In the genomic region with DNA sequence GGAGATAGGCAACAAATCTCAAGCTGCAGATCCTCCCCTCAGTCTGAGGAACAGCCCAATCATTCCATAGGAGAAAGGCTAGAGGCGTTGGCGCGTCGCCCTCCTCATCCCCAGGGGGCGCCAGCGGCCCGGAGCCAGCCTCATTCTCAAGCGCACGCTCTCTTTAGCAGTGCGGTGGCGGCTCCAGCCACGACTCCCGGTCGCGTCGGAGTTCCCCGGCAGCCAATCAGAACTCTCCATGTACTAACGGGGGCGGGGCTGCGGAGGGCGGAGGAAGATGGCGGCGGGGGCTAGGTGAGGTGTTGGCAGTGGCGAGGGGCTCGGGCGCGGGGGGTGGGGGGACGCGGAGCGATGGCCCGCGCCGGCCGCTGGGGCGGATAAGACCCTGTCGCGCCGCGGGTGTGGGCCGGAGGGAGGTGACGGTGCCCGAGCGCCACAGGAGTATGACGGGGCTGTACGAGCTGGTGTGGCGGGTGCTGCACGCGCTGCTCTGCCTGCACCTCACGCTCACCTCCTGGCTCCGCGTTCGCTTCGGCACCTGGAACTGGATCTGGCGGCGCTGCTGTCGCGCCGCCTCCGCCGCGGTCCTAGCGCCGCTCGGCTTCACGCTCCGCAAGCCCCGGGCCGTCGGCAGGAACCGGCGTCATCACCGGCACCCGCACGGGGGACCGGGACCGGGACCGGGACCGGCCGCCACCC, we compare ENCODE assay signal across 8 mouse cellular contexts. TPM values are rescaled to one million over a fixed set of nuclear protein-coding genes. Genes with fewer than 3 reads are reported as not detected.
DNase-seq lines count a peak whose midpoint lies in the region; ATAC-seq and TF ChIP-seq lines count a peak whose summit lies in the region.

Gene Nus1, plus strand, starts transcription at position 249 of the 699 bp plus-strand sequence.

- H3K4me3 ChIP-seq in E14TG2a.4 (replicated peaks; ENCODE audit: low read length) = peak within 1 kb of the TSS; percentile 99
- peak within 1 kb of the TSS; percentile 96 for H3K4me3 ChIP-seq in forebrain, embryonic 13.5 days
- H3K4me3 ChIP-seq in liver, postnatal 0 days (ENCODE audit: low read depth, low read length) = peak within 1 kb of the TSS; percentile 99
- peak within 1 kb of the TSS; percentile 56 for H3K4me3 ChIP-seq in neural tube, embryonic 14.5 days (ENCODE audit: low read depth, low read length)

- H3K4me1 ChIP-seq in E14TG2a.4 (replicated peaks; ENCODE audit: low read depth, low read length) = peaks cover 43% of the 10 kb centered on the region
- H3K4me1 ChIP-seq in forebrain, embryonic 13.5 days = peaks cover 34% of the 10 kb centered on the region
- peaks cover 27% of the 10 kb centered on the region for H3K4me1 ChIP-seq in liver, postnatal 0 days (ENCODE audit: insufficient read depth)
- peaks cover 12% of the 10 kb centered on the region for H3K4me1 ChIP-seq in neural tube, embryonic 14.5 days (ENCODE audit: control insufficient read depth, insufficient read depth, low read length)

- intact Hi-C loops in heart, postnatal 10 days (cut with DNase I) = loop anchor here (2.0 to 10.0 kb wide), 3 partner anchors 33 to 277 kb away; partner anchors contain the start of gene Slc35f1

- peak; percentile 94 for DNase-seq in c-Kit-positive CD71-positive TER-119-positive erythroid progenitor cells, embryonic 14.5 days (ENCODE audit: low spot score)
- peak; percentile 98 for DNase-seq in heart, postnatal 10 days
- DNase-seq in large intestine, adult 2 months (ENCODE audit: low read depth, low spot score) = peak; percentile 76
- peak; percentile 97 for DNase-seq in liver, postnatal 0 days
- DNase-seq in testis, postnatal 10 days (ENCODE audit: low spot score) = peak; percentile 98

- peak; percentile 48 for TF ChIP-seq CTCF in E14TG2a.4 (conservative IDR thresholded peaks at IDR 0.05; ENCODE audit: low read length)
- TF ChIP-seq CTCF in liver, postnatal 0 days (IDR thresholded peaks at IDR 0.05; ENCODE audit: low read depth) = peak; percentile 99

- peak within 1 kb of the TSS; percentile 92 for H3K9ac ChIP-seq in forebrain, embryonic 13.5 days
- H3K9ac ChIP-seq in liver, postnatal 0 days (replicated peaks) = peak within 1 kb of the TSS; percentile 96
- H3K9ac ChIP-seq in neural tube, embryonic 14.5 days (replicated peaks; ENCODE audit: low read depth, low read length) = peak within 1 kb of the TSS; percentile 69

- WGBS in forebrain, embryonic 13.5 days = 1% methylated on average over 52 of the region's 79 CpGs
- under 1% methylated on average over 77 of the region's 79 CpGs for WGBS in large intestine, adult 2 months
- 3% methylated on average over 70 of the region's 79 CpGs for WGBS in liver, postnatal 0 days (ENCODE audit: insufficient replicate concordance)
- 1% methylated on average over 68 of the region's 79 CpGs for WGBS in neural tube, embryonic 14.5 days

- peaks cover 22% of the 10 kb centered on the region for H3K36me3 ChIP-seq in E14TG2a.4 (ENCODE audit: insufficient read depth, low read length)
- no peaks in the 10 kb centered on the region for H3K36me3 ChIP-seq in forebrain, embryonic 13.5 days (ENCODE audit: poor library complexity, severe bottlenecking)
- H3K36me3 ChIP-seq in liver, postnatal 0 days (replicated peaks; ENCODE audit: insufficient read depth, low read length) = no peaks in the 10 kb centered on the region; the same call in 1 of the 2 replicates
- no peaks in the 10 kb centered on the region for H3K36me3 ChIP-seq in neural tube, embryonic 14.5 days (ENCODE audit: control insufficient read depth, insufficient read depth, low read length)

- peak within 1 kb of the TSS; percentile 74 for H3K4me2 ChIP-seq in forebrain, embryonic 13.5 days
- peak within 1 kb of the TSS; percentile 93 for H3K4me2 ChIP-seq in liver, postnatal 0 days (ENCODE audit: low read depth, low read length)
- H3K4me2 ChIP-seq in neural tube, embryonic 14.5 days (ENCODE audit: low read depth, low read length) = peak within 1 kb of the TSS; percentile 86

- peak; percentile 99 for ATAC-seq in forebrain, embryonic 13.5 days
- peak; percentile 96 for ATAC-seq in liver, postnatal 0 days
- peak; percentile 99 for ATAC-seq in neural tube, embryonic 14.5 days (ENCODE audit: low read depth)

- peaks cover 7% of the 10 kb centered on the region; the same call in 1 of the 2 replicates for H3K27me3 ChIP-seq in E14TG2a.4 (ENCODE audit: insufficient read depth, low read length)
- H3K27me3 ChIP-seq in forebrain, embryonic 13.5 days = peaks cover 5% of the 10 kb centered on the region
- H3K27me3 ChIP-seq in liver, postnatal 0 days (ENCODE audit: insufficient read depth, low read length) = no peaks in the 10 kb centered on the region
- H3K27me3 ChIP-seq in neural tube, embryonic 14.5 days (ENCODE audit: control insufficient read depth, insufficient read depth, low read length) = no peaks in the 10 kb centered on the region

- H3K27ac ChIP-seq in forebrain, embryonic 13.5 days = peak within 1 kb of the TSS; percentile 94
- H3K27ac ChIP-seq in liver, postnatal 0 days (ENCODE audit: low read depth) = peak within 1 kb of the TSS; percentile 94
- H3K27ac ChIP-seq in neural tube, embryonic 14.5 days (ENCODE audit: low read depth, low read length) = peak within 1 kb of the TSS; percentile 92

- H3K9me3 ChIP-seq in E14TG2a.4 (ENCODE audit: low read length) = no peaks in the 10 kb centered on the region
- no peaks in the 10 kb centered on the region for H3K9me3 ChIP-seq in forebrain, embryonic 13.5 days (replicated peaks)
- H3K9me3 ChIP-seq in liver, postnatal 0 days (ENCODE audit: low read length) = no peaks in the 10 kb centered on the region
- no peaks in the 10 kb centered on the region for H3K9me3 ChIP-seq in neural tube, embryonic 14.5 days (ENCODE audit: control insufficient read depth, low read length)

- no peak for TF ChIP-seq EP300 in liver, postnatal 0 days (IDR thresholded peaks at IDR 0.05; ENCODE audit: low read depth)

RNA-seq across cellular contexts. Expression of gene Nus1, which starts in this region (rescaled TPM):
- polyA plus RNA-seq in forebrain, embryonic 13.5 days (2015; fragmentation: Nextera tagmentation; extraction: Ambion mirVana) = 13.7 and 14.4 TPM in 2 replicates
- total RNA-seq in heart, postnatal 10 days (2021) = 10 to 100 TPM; 28.5 to 33.0 TPM
- 14.0 and 16.7 TPM in 2 replicates for polyA plus RNA-seq in large intestine, adult 2 months (2012; rRNA removed)
- polyA plus RNA-seq in liver, postnatal 0 days (2015; fragmentation: Nextera tagmentation; extraction: Ambion mirVana) = 5.9 and 6.5 TPM in 2 replicates
- polyA plus RNA-seq in neural tube, embryonic 14.5 days (2014; fragmentation: Nextera tagmentation; extraction: Ambion mirVana) = 24.7 and 24.9 TPM in 2 replicates

Comparison
In these comparisons a context has a peak if more than half of its experiments do, and no peak if none do; other contexts are left out.
1. Peak in every context shown above with its lines: DNase-seq, ATAC-seq, H3K4me3 ChIP-seq and H3K27ac ChIP-seq.